Mouse (Mus musculus): ENCODE measurements around the gene Gm8232.
"Not testable (repeated sequence)": the region's sequence is repeated elsewhere in the genome, so short reads cannot be mapped to it uniquely, and the experiment has no call there.

The Gm8232 gene

GRCm38 (mm10) chr14:44433335-44433734 is at the start of gene Gm8232:
Gene Gm8232, plus strand, starts transcription at chr14:44433635.
- not testable (repeated sequence) for DNase-seq

GRCm38 (mm10) chr14:44384233-44384632 is 49.2 kb upstream of the Gm8232 start:
- DNase-seq: not testable (repeated sequence)

GRCm38 (mm10) chr14:44410588-44410987 is 22.8 kb upstream of the Gm8232 start, which contains the start of gene Gm3371:
Gene Gm3371, minus strand, starts transcription at chr14:44410688.
- not testable (repeated sequence) for DNase-seq
